Mouse (Mus musculus) frontal cortex, postnatal 14 days (tissue): Measurements from ENCODE around the gene Rad51b.

Experiments
- DNase-seq, 2 experiments: peaks; one replicate each; pipeline ENCODE4 v3.0.0; 2022; ENCODE audit warnings: low spot score in 2 of 2

The Rad51b gene

DNA sequence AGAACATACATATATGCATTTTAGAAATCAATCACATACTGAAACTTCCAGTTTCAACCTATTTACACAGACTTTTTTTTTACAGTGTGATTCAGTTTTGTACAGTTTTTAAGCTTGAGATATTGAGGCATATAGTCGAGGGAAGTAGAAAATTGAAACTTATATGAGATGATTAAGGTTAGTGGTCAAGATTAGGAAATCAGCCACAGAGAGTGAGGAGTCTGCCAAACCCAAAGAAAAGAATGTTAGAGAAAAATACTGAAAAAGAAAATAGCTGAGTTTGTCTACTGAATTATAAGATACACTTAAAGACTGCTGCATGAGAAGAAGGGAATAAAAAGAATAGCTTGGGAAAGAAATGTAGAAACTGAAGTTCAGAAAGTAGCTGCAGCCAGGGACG is 280.4 kb downstream of the Rad51b start:
- DNase-seq, result no peak

DNA sequence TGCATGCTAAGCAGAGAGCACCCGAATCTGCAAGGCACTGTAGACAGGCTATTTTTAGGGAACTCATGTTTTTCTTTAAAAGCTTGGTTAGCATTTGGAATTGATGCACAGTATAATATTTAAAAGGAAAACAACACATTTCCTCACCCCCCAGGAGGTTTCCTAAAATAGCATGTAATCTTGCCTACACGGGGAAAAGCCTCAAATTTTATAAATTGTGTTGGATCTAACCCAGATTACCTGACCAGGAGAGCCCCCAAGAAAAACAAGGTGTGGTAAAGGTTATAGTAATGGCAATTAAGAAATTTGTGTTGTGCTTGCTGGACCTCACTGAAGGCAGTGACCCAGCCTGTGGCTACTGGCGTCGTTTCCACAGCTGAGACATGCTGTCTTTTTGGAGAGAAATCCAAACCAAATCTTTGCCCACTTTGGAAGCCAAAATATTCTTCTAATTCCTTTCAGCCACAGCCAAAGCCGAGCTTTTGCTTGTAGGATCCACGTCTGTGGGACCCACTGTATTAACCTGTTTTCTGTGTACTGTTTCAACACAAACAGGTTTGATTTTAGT is 282.0 kb downstream of the Rad51b start:
- DNase-seq, result no peak

DNA sequence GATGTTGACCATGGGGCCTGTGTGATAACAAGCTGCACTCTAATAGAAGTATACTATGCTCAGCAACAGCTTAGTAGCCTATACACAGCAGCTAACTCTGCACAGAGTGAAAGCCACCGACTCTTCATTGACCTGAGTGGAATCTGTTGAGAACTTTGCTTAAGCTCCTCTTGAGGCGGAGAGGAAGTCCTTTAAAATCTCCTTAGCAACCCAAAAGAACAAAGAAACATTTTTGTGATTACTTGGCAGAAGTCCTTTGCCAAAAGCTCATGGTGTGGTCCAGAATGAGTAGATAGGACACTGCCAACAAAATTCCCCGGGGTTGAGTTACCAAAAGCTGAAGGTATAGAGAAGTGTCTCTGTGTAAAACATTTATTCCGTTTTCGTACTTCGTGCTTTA is 282.8 kb downstream of the Rad51b start:
- DNase-seq, result no peak

DNA sequence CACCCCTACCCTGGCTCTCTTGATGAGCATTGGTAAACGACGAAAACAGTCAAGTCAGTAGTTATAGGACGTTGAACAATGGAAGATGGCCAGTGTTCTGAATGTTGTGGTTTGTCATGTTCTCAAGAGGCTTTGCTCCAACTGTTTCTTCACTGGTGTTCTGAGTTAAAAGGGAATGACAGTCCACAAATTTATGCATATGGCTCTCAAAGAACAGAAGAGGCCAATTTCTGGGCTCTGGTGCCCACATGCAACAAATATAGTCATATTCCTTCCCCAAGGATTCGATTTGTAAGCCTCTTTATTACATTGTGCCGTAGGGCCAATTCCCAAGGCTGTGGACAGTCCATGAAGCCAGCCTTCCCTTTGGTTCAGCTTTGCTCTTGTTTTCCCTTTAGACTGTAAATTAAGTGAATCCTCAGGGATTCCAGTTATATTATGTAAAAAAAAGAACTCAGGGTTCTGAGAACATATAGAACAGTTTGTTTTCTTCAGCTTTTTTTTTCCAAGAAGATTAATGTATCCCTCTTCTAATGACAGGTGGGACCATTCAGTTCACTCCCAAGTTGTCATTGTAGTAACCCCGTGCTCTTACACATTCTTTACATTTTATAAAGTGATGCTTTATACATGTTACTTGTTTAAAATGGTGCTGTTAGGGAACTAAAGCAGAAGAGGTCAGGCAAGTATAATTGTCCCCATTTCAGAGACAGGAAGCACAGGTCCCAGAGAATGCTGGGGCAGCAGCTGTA is 287.6 kb downstream of the Rad51b start:
- no peak for DNase-seq

DNA sequence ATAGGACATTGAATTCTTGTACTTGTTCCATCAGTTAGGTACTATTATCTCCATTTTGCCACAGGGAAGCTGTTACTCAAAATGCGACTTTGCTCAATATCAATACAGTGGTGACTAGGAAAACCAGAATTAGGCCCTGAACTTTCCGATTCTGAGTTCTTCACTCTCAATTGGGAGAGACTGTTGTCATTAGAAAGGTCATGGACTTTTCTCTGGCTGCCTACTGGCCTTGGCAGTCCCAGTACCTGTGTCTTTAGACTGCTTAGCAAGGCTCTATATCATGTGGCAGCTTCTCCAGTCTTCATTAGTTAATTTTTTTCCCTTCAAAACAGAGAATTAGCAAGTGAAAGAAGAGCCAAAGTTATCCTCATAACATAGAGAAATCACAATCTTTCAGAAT is 288.3 kb downstream of the Rad51b start:
- no peak for DNase-seq

DNA sequence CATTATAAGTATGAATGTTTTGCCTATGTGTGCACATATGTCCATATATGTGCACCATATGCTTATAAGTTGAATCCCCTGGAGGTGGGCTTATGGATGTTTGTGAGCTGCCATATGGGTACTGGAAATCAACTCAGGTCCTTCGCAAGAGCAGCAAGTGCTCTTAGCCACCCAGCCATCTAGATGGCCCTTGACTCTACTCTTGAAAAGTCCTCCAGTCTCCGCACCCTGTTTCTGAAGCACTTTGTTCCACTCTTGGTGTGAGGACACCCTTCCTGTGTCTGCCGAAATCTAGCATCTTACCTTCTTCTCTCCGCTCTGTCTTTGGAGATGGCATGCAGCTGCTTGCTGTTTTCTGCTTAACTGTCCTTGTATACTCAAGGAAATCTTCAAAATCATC is 291.7 kb downstream of the Rad51b start:
- no peak for DNase-seq

DNA sequence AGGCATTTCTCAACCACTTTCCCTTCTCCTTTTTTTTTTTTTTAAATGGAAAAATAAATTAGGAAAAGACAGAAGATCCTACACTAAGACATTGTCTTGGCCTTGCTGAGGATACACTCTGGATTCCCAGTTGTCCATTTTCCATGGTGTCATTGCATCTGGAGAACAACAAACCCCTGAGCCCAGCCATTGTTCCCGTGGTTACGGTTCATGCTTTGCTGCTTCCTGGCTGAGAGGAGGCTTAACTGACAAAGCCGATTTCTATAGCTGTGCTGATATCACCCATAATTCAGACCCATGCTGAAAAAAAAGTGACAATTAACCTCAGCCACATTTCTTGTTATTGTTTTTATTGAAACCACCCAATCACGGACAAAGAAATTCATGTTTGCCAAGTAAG is 295.1 kb downstream of the Rad51b start:
- no peak for DNase-seq

DNA sequence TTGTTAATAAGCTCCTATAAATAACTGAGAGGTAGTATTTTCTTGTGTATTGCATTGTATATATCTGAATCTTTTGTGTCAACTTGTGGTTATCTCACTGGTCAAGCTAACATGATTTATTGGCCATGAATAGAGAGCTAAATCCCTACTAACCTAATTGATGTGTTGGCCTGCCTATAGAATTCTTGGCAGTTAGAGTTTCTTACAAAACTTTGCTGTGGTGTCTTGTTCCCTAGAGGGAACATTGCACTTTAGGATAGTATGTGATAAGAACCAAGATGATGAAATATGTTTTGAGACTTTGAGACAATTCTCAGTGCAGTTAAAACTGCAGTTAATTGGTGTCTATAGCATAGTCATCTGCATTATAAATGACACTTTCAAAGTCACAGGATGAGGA is 299.8 kb downstream of the Rad51b start:
- DNase-seq, result no peak

DNA sequence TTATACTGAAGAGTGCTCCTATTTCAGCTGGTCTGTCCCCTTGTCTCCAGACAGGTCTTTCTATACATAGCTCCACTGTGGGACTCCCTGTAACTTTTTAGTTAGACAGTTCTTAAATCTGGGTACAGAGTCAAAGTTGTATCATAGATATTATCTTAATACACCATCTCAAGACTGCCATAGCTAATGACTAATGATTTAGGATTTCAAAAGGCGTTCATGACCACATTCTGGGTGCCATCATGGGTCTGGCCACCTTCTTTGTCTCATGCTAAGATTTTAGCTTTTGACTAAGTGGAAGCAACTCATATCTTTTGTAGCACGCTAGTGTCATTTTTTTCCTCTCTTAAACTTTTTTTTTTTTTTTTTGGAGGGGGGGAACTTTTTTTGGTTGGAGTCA is 300.3 kb downstream of the Rad51b start:
- no peak for DNase-seq

DNA sequence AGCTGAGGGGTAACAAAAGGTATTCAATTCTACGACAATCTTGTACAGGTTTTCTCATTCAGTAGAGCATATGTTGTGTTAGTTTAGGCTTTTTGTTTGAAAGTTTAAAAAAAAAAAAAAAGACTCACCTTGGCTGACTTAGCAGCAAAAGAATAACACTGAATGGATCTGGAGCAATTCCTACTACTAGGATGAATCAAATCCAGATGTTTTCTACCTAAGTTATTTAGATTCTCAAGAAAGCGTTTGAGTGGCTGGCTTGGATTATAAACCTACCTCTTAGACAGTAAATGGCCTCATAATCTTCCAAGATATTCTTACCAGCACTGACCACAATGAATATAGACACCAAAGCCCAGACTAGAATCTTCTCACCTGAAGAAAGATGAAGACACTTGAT is 300.7 kb downstream of the Rad51b start:
- no peak for DNase-seq

DNA sequence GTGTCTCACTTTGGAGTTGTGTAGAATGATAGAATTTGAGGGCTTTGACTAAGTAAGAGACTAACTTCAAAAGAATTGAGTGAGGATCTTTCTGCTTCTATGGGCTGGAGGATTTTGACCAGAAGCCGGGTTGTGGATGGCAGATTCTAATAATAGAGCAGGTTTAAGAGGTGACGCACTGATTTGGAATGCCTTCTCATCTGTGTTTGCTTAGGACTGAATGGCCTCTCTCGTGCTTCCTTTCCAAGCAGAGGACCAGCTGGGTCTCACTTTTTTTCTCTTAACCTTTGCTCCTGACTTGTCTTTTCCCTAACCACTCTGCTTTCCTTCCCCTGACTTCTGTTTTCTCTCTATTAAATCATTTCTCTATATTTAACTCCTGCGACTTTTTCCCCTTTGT is 301.4 kb downstream of the Rad51b start:
- no peak for DNase-seq

DNA sequence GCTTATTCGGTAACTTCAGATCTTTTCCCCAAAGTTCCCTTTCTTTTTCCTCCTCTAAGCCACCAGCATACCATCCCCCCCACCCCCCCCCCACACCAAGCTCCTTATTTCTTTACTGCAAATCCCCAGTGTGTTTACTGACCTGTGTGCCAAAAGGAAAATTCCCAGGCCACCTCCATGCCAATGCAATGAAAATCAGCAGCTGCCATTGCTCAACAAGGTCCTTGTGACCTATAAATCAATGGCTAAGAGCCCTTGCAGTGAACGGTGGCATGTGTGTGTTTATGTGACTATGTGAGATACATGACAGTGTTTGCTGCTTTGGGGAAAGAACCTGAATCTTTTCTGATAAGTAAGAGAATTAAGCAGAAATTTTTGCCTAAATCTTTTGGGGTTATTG is 301.8 kb downstream of the Rad51b start:
- no peak for DNase-seq

DNA sequence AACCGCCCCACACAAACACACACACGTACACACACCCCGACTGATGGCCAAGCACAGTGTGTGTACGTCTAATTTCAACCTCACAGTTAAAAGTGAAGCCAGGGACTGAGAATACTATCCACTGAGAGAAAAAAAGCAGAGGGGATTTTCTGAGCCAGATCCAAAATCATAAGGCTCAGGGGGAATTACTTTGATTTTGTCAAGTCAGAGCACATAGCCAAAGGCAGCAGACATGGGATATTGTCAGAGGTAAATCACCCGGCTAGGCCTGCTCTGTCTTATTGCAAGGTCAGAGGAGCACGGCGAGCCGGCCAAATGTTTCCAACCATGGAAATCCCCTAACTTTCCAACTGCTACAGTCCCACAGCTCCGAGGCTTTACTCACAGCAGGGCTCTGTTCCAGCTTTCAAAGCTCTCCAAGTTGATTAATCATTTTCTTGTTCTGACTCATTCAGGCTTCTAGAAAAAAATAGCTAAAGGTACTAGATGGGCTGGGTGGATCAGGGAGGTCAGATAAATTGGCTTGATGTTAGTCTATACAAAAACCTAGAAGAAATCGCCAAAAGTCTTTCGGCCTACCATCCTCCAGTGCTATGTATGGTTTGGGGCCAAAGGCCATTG is 303.2 kb downstream of the Rad51b start:
- no peak for DNase-seq

DNA sequence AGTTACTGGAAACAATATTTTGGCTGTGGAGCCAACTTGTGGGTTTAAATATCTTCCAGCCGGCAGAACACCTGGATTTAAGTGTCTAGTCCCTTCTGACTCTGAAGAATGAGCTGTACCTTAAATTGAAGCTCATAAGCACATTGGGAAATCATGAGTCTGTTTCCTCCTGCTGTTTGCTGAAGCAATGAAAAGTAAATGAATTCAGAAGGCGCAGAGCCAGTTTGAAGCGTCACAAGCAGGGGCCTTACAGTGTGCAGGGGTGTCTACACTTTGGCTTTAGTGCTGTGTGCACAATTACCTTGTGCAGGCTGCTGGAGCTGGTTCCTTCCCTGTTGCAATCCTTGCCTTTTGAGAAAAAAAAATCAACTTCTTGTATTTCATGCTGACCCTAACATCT is 305.6 kb downstream of the Rad51b start:
- no peak for DNase-seq

DNA sequence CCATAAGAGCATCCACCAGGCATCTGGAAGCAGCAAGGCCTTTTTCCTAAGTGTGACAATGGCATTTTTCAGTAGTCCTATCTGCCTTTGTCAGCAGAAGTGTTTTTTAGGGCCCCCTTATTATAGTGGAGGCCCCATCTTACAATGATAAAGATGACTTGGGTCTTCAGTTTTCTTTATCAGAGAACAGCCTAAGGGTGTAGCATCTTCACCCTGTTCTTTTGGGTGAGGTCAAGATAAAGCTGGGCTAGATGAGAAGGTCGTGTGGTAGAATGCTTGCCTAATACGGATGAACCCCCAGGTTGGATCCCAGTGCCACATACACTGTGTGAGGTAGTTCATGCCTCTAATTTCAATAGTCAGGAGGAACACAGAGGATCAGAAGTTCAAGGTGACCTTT is 307.8 kb downstream of the Rad51b start:
- DNase-seq, result no peak

DNA sequence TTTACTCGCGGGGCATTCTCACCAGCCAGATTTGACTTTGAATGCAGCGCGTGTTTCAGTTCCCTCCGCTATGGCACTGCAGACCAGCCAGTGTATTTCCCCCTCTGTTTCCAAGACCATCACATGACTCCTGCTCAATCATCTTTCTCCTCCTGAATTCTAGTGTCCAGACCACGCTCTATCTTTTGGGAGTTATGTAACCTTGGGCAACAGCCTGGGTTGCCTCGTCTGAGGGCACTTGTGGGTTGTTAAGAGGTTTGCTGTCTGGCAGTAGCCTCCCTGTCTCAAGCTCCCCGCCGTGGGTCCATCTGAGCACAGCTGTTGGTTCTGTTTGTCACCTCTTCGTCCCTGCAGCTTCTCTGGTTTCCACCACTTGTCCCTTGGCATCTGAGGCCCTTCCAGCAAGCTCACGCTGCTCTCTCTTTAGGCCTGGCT is 309.1 kb downstream of the Rad51b start:
- no peak for DNase-seq

DNA sequence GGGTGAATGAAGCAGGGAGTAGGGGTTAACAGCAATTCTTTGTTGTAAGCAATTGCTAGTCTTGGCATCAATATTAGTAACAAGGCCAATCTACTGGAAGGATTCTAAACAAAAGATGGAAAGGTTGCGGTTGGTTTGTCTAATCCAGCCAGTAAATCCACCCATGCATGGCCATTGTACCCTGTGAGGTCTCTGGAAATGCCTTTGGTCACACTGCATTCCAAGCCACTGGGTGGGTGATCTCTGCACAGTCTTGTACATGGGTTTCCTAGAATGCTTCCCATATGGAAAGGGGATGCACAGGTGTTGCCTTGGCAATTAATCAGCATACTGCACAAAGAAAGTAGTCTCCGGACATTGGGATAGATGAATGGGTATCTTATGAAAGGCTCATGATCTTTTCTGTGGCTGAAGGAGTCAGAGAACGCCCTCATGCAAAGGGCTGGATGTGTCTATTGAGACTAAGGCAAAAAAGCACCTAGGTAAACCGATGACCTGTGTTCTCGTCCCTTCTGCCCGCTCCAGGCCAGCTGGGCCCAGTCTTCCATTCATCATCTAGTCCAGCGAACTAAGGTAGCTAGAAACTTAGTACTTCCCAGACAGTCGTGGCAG is 312.4 kb downstream of the Rad51b start:
- no peak for DNase-seq

DNA sequence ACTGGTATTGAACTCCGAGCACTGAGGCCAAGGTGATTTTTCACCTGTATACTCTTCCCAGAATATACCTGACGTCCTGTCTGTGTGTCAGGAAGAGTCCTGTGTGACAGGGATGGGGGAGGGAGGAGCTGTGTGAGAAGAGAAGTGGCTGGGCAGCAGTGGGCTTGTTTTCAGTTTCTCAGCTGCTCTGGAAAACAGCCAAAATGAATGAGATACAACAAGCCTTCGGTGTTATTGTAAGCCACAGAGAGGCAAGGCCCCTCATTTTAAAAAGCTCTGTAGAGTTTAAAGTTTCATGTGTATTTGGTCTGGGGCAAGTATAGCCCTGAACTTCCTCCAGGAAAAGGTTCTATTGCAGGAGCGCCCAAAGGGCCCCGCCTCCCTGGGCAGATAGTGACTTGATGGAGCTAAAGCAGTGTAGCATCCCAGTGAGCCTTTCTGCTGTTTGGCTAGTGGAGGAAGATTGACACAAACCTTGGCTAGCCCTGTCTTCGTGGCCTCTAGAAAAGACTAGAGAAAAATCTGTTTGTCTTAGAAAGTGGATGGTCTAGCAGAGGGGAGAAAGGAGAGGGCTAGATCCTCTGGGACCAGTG is 313.5 kb downstream of the Rad51b start:
- DNase-seq, result no peak

DNA sequence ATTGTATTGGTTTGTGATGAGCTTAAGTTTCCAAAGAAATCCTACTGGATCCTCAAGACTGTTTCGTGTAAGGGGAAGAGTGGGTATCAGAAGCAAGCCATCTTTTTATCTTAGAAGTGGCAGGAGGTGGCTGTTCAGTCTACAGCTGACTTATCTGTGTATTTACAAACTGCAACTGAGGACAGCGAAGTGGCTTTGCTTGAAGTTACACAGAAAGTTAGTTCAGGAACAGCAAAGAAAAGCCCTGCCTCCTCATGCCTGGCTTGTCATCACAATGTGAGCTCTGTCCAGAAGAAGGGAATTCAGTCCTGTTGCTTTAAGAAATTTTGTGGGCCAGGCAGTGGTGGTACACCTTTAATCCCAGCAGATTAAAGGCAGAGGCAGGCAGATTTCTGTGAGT is 314.6 kb downstream of the Rad51b start:
- DNase-seq, result no peak

DNA sequence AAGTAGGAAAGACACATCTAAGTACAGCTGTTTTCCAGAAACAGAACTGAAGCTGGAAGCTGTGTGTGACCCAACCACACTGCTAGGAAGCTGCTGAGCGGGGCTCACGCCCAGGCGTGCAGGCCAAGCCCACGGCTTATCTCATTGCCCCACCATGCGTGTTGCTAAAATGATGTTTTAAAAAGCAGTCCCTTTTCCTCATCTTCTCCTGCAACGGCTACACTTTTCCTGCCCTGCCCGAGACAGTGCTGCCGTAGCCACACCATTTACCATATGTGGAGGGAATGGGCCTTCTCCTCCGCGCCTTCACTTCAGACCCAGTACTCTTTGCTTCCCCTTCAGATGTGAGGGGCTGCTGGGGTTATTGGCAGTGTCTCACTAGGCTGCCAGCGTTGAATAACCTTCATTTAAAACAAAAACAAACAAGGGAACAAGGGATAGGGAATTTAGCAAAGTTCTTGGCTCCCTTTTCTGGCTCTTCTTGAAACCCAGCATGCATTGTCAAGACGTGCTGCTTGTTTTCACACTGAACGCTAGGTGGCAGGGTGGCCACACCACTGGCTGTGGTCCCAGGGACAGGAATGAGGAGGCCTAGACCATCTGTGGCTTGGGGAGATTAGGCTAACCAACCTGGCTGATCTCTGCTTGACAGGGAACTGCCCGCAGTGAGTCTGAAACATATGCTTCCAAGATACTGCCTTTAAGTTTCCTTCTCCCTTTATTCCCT is 315.4 kb downstream of the Rad51b start:
- DNase-seq, result peak; percentile 61 to 78

DNA sequence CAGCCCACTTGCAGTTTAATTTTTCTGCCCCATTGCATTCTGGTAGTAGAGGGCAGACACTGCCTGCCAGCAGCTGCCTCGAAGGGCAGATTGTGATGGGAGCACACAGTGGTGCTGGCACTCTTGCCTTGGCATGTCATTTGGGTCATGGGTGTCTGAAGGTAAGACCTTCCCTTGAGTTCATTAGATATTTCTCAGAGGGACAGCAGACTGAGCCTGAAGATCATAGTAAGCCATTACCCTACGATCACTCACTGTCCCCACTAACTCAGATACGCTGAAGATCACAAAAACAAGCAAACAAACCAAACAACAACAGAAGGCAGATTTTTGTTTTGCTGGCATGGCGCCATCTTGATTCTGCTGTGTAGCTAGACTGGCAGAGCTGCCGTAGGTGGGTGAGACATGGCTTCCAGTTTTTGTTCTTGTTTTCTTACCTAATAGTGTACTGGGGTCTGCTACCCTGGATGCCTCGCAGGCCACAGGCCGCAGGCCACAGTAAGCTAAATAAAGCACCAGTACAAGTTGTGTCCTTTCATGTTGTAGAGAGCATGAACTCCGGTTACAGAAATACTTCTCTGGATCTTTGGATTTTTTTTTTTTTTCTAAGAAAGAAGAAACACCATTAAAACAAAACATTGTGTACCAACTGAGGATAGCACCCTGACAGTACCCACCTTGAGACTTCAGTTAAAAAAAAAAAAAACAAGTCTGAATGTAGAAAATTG is 316.1 kb downstream of the Rad51b start:
- DNase-seq, result no peak
